Mouse (Mus musculus): ENCODE results near the gene Abi1. TPM values are rescaled to one million over a fixed set of nuclear protein-coding genes. Genes with fewer than 3 reads are reported as not detected.

The Abi1 gene
- 158 TPM for polyA plus RNA-seq (2017; shearing (Covaris generic))

GRCm38 (mm10) chr2:23040001-23040646, at the start of gene Abi1:
TSS of gene Abi1 (minus strand) at chr2:23040241.

GRCm38 (mm10) chr2:23067552-23068369, 27.7 kb upstream of the Abi1 start, which contains the start of gene Acbd5:
TSS of gene Acbd5 (plus strand) at chr2:23068167.

GRCm38 (mm10) chr2:22895282-22896273, 144.5 kb downstream of the Abi1 start, which contains the start of gene Pdss1:
TSS of gene Pdss1 (plus strand) at chr2:22895522.

Other genes with a start within 250 kb of the Abi1 start
- gene Pdss1, start 144.7 kb downstream of the Abi1 start, polyA plus RNA-seq (2017; shearing (Covaris generic)), result 11.3 TPM
- 54.8 TPM for gene Acbd5, start 27.9 kb upstream of the Abi1 start, polyA plus RNA-seq (2017; shearing (Covaris generic))
- gene Mastl, start 115.8 kb upstream of the Abi1 start, polyA plus RNA-seq (2017; shearing (Covaris generic)), result 0.48 TPM
- 66.5 TPM for gene Yme1l1, start 116.1 kb upstream of the Abi1 start, polyA plus RNA-seq (2017; shearing (Covaris generic))
- not detected for gene 4931423N10Rik, start 167.2 kb upstream of the Abi1 start, polyA plus RNA-seq (2017; shearing (Covaris generic))